ENCODE assay signal across 12 mouse cellular contexts in genomic region chr15:91034090-91034489, GRCm38 (mm10). TPM values are rescaled to one million over a fixed set of nuclear protein-coding genes. Genes with fewer than 3 reads are reported as not detected.
"Had no signal": no experiment of that assay in that cellular context is flagged by ENCODE, and none has a peak within 500 bp of the region (broad histone marks: within the 10 kb centered on the region; RNA-seq: fewer than 3 reads in every experiment).

No protein-coding gene starts in this region.

- H3K36me3 ChIP-seq: limb, embryonic 12.5 days; liver, embryonic 12.5 days; lung, embryonic 15.5 days; midbrain, embryonic 15.5 days had no signal

- H3K9me3 ChIP-seq: liver, embryonic 12.5 days; lung, embryonic 15.5 days; midbrain, embryonic 15.5 days; neural tube, embryonic 12.5 days had no signal

- ATAC-seq: inflammation-experienced regulatory T-cells, adult 6 months; liver, embryonic 12.5 days; midbrain, embryonic 15.5 days had no signal

- H3K4me3 ChIP-seq: limb, embryonic 12.5 days; liver, embryonic 12.5 days; lung, embryonic 15.5 days; megakaryocyte, embryonic 14.5 days; midbrain, embryonic 15.5 days; neural tube, embryonic 12.5 days had no signal

- H3K27me3 ChIP-seq: limb, embryonic 12.5 days; liver, embryonic 12.5 days; lung, embryonic 15.5 days; megakaryocyte, embryonic 14.5 days; midbrain, embryonic 15.5 days; neural tube, embryonic 12.5 days had no signal

- H3K27ac ChIP-seq: limb, embryonic 12.5 days; liver, embryonic 12.5 days; lung, embryonic 15.5 days; macrophage; midbrain, embryonic 15.5 days; neural tube, embryonic 12.5 days; stomach, postnatal 0 days had no signal

- H3K9ac ChIP-seq: limb, embryonic 12.5 days; liver, embryonic 12.5 days; lung, embryonic 15.5 days; midbrain, embryonic 15.5 days; neural tube, embryonic 12.5 days had no signal

- H3K4me2 ChIP-seq: limb, embryonic 12.5 days; liver, embryonic 12.5 days; lung, embryonic 15.5 days; midbrain, embryonic 15.5 days; neural tube, embryonic 12.5 days had no signal

- H3K4me1 ChIP-seq: limb, embryonic 12.5 days; liver, embryonic 12.5 days; lung, embryonic 15.5 days; megakaryocyte, embryonic 14.5 days; neural tube, embryonic 12.5 days had no signal

- DNase-seq: kidney, postnatal 14 days; lung, postnatal 14 days; thymus, postnatal 4 days had no signal

RNA-seq across cellular contexts. Expression of gene Kif21a, which starts 15.7 kb away (rescaled TPM):
- polyA plus RNA-seq: inflammation-experienced regulatory T-cells, adult 6 months; macrophage had no signal
